Mouse (Mus musculus) right cerebral cortex, postnatal 4 days (tissue): Measurements from ENCODE around the gene Tcp1.
"Not testable (repeated sequence)": the region's sequence is repeated elsewhere in the genome, so short reads cannot be mapped to it uniquely, and the experiment has no call there.

ENCODE experiments used
- DNase-seq: peaks from one replicate; pipeline ENCODE4 v3.0.0-alpha.2; 2022

Gene Tcp1

DNA sequence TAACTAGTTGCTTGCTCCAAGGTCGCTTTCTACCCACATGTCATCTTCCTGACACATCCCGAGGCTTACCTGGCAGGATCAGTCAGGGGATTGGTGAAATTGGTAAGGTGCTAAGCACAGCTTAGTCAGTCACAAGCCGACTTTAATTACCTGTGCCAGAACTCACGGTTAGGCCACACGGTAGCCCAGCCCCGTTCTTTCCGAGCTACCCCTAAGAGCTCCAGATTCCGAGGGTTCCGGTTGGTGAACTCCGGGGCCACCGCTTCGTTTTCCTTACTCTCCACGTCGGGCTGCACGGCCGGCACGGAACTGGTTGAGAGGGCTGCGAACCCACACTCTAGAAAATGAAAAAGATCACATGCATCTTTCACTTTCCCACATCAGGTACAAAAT is at the start of gene Tcp1:
TSS of gene Tcp1 (plus strand) at position 214 of the 393 bp plus-strand sequence.
- no peak for DNase-seq

DNA sequence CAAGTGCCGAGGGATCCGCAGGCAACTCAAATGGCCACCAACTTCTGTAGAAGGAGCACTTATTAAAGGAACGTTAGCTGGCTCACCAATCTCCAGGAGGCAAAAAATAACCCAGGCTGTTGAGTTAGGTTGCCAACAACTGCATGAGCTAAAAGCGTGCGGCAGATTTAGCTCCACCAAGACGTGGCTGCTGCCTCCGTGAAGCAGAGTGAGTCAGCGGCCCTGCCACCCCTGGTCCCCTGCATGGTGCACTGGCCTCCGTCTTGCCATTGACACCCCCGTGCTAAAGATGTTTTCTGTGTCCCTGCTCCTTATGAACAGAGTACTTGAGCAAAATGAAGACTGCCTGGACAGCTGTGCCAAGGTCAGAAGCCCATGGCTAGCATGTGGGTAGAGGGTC is 48.6 kb upstream of the Tcp1 start:
- DNase-seq, result no peak

DNA sequence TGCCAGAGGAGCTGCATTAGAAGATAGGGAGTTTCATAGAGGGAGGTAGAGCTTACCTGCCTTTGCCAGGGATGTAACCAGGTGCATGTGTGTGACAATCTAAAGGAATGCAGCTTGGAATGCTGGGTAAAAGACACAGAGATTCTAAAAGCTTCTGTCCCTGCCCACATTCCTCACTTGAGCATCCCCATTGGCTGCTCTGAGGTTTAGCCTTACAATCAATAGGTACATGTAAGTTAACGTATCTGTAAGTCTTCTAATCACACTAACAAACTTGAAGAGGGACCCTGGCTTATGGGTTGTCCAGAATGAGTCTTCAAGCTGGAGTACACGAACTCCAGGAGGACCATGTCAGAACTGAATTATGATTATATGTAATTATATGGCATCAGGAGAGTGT is 47.5 kb upstream of the Tcp1 start, which contains the start of gene Mas1:
TSS of gene Mas1 (minus strand) at position 101 of the 400 bp plus-strand sequence.
- no peak for DNase-seq

DNA sequence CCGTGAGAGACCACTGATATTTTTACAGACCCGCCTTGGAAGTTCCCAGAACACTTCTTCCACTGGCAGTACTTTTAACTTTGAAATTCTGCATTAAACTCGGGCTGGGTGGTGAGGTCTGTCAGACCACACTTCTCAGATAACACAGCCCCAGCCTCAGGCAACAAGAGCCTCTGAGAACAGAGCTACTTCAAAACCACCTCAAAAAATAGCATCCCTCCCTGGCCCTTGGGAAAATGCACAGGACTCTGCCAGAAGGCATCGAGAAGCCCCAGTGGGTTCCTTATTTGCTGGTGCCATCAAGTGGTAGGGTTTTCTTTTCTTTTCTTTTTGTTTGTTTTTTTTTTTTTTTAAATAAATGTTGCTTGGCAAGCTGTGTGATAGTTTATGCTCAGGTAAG is 46.9 kb upstream of the Tcp1 start:
- no peak for DNase-seq

DNA sequence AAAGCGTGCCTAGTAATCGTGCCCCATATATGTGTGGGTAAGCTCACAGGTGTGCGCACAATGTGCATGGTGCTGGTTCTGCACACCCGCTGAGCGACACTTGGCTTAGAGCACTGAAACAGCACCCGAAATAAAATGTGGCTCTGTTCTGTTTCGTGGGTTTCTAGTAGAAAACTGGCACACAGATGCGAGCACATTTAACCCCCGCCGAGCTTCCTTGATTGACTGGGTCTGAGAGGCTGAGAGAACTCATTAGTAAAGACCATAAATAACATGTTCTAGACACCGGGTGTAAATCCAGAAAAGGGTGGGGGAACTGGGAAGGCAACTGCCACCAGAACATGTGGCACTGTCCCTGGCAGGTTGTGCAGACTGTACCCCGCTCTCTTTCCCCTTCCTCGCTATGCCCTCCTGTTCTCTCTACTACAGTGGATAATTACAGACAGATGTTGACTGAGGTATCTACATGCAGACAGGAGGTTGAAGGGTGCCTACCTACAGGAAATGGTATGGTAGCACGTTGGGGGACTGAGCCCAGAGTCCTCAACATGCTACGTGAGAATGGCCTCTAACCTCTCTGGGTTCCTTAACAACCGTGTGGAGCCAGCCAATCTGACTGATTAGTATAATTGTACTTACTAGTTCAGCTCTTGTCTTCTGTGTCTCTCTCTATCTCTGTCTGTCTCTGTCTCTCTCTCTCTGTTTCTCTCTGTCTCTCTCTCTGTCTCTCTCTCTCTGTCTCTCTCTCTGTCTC is 43.0 kb upstream of the Tcp1 start:
- DNase-seq, result no peak

DNA sequence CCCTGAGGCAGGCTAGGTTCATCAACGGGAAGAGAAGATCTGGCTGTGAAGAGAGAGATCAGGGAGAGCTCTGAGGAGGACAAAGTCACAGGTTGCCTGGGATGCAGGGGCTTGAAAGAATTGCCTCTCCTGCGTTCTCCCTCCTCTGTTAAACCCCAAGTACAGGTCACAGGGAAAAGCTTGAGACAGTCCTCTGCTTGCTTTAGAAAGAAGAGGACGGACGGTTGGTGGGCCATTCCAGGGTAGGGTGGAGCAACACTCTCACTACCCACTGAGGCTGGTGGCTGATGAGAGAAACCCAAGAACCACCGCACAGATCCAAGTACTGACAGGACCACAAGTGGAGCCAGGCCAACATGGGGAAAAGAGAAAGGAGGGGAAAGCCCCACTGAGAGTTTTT is 39.8 kb upstream of the Tcp1 start, which contains the start of gene Mrgprh:
TSS of gene Mrgprh (plus strand) at position 301 of the 400 bp plus-strand sequence.
- no peak for DNase-seq

DNA sequence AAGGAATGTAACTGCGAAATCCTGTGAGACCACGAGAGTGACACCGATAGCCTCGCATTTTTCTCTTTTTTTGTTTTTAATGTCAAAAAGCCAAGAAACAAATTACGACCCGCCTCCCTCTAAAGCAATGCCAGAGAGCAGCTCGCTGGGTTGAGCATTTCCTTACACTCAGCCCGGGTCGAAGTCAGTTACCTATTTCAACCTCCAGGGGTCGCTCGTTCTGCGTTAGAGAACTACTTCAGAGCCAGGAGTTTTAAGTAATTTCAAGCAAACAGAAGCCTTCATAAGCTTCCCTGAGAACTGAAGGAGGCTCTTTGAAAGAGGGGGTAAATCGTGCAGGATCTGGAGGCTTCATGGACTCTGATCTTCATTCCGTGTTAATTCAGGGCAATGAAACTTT is 35.3 kb upstream of the Tcp1 start:
- DNase-seq, result peak; percentile 80

DNA sequence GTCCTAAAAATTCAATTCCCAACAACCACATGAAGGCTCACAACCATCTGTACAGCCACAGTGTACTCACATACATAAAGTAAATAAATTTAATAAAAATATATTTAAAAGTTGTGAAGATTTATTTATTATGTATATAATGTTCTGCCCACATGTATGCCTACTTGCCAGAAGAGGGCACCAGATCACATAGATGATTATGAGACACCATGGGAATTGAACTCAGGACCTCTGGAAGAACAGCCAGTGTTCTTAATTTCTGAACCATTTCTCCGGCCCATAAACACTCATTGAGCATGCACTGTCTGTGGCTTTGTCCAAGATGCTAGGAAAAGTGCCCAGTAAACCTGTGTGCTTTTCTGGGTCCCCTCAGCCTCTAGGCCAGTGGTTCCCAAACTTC is 34.3 kb upstream of the Tcp1 start:
- DNase-seq, result no peak

DNA sequence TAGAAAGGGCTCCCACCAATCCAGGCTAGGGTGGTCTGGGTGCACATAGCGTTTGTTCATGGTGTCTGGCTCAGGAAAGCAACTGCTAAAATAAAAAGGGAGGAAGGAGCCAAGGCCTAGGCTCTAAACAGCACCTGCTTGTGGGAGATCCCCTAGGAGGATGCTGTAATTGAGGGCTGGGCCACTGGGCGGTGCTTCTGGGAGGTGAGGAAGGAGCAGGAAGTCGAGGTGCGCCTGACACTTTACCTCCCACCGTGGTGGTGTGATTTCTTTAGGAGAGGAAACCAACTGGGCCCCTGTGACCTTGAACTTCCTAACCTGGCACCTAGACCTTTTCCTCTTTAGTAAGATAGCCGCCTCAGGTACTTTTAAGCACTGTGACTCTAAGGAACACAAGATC is 28.9 kb upstream of the Tcp1 start:
- DNase-seq, result no peak

DNA sequence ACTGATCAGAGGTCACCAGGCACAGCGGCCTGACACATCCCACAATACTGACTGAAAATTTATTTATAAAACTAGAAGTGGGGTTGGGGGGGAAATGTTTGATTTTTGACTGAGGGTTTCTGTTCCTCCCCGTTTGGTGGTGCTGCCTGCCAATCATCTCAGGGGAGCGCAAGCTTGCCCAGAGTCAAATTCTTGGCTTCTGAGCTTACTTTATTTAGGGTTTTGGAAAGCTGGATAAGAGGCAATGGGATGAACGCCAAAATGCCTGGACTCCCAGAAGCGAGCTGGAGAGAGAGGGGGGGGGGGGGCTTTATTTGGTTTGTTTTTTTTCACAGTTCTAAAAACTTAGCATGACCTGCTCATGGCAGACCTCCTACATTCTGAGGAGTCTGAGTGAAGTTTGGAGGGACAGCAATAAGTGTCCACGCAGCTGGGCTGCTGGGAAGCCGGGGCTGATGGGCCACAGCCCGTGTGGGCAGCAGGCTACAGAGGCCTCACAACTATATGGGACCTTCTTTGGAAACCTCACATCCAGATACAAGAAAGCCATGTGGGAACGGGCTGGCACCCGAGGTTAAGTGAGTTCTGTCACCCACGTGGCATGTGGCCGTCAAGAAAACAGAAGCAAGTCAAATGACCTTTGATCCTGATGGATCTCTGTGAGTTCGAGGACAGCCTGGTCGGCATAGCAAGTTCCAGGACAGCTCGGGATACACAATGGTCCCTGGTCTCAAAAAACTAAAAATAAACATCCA is 28.3 kb upstream of the Tcp1 start:
- no peak for DNase-seq

DNA sequence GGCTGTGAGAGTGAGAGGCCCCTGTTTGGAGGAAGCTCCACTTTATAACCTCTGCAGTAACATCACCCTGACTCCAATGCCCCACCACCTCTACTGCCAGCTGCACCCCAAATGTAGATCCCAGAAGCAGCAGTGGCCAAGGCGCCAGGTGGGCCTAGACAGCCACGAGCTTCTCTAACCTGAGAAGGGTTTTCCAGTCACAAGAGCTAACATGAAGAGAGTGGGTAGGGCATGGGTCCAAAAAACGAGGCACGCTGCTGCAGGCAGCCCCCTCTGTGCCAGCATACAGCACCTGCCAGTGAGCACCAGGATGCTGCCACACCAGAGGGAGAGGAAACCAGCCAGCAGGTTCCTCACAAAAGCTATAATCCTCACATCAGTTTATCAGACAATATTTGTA is 24.4 kb upstream of the Tcp1 start:
- DNase-seq, result no peak

DNA sequence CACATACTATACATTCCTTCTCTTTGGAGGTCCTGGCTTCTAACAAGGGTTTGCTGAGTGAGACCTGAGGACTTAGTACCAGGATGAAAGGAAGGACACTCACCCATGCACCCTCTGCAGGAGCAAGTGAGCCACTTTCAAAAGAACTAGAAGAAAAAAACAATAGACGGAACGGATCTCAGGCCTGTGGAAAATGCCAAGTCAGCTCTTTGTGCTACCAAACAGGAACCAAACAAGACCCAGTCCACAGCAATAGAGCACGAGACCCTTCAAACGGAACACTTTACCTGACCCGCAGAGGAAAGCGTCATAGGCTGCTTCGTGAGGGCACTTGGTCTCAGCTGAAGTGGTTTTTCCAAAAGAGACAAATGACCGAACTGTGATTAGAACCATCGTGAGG is 23.5 kb upstream of the Tcp1 start:
- no peak for DNase-seq

DNA sequence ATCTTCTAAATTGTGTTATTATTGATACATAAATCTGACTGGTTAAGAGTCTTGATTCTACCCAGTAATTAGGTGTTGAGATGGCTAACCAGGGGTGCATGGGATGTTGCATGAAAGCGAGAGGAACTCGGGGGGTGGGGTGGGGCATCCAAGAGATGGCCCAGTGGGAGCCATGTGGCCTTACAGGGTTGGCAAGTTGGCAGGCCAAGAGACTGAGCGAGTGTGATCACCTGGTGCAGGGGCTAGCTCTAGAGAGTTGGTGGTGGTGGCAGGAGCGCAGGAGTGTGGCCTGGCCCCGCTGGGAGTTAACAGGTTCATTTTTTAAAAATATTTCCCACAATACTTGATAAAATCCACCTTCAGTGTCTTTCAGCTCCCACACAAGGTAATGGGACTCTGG is 17.8 kb upstream of the Tcp1 start:
- DNase-seq, result no peak

DNA sequence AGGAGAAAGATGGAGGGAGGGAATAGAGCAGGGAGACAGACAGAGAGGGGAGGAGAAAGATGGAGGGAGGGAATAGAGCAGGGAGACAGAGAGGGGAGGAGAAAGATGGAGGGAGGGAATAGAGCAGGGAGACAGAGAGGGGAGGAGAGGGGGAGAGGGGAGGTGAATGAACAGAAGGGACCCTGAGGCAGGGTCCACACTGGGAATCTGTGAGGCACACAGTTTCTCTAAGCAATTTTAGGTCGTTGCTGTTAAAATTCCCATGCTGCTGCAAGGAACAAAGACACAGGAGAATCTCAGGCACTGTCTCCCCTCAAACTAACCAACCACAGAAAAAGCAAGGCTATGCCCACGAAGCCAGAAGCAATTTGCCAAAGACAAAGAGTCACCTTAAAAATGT is 16.9 kb upstream of the Tcp1 start:
- DNase-seq, result not testable (repeated sequence)

DNA sequence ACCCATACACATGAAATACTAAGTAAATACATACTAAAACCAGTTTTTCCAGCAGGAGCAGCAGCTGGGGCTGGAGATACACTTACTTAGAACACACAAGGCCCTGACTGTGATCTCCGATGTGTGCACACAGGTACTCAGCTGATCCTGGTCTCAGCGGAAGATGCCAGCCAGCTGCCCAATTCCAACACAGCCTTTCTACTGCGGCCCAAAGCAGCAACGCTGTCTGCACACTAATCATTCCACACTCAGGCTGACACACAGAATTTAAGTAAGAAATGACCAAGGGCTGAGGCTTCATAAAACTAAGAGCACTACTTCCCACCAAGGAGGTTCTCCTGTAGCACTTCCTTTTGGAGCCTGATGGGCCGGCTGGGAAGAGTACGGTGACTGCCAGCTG is 13.2 kb upstream of the Tcp1 start:
- DNase-seq, result no peak

DNA sequence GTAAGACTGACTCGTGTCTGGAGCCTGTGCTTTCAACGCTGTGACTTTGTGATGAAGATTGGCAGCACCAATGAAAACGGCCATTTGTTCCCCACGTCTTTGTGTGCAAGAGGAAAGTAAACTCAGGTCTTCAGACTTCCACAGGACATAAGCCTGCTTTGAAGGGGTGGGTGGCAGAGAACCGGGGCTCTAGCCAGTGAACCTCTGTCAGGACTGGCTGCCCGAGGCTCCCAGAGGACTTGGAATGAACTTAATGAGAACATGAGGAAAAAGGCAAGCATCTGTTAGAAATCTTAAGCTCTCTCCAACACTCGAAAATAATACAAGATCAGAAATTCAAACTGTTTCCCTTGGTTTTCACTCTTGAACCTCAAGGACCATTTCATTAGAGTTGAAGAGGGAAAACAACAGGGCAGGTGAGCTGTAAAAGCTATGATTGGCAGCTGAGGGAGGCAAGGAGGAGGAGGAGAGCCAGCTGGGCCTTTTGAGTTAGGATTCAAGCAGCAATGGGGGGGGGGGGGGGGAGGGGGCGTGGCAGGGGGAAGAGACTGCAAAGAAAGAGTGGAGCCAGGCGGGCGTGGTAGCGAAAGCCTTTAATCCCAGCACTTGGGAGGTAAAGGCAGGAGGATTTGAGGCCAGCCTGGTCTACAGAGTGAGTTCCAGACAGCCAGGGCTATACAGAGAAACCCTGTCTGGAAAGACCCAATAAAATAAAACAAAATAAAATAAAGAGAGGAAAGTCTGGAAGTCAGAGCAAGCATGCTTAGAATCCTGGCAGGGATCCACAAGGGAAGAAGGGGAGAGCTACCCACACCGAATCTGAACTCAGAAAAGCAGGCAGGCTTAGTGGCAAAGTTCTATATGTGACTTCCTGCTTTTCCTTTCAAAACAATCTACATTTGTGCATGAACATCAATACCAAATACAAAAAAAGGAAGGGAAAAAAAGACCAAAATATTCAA is 11.8 kb upstream of the Tcp1 start:
- DNase-seq, result no peak

DNA sequence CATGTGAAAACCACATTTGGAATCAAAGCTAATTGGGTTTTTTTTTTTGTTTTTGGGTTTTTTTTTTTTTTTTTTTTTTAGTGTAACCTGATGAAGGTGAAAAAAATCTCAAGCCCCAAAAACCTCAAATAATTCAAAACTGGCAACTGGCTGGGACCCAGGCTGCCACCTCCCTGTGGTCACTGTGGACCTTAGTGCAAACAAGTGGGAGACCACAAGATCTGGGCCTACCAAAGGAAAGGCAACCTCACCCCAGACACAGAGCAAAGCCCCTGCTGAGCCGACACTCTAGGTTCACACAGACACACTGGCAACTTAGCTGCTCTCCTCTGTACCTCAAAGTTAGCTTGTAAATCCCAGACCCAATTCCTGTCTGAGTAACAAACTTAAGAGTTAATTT is 11.2 kb upstream of the Tcp1 start:
- DNase-seq, result no peak

DNA sequence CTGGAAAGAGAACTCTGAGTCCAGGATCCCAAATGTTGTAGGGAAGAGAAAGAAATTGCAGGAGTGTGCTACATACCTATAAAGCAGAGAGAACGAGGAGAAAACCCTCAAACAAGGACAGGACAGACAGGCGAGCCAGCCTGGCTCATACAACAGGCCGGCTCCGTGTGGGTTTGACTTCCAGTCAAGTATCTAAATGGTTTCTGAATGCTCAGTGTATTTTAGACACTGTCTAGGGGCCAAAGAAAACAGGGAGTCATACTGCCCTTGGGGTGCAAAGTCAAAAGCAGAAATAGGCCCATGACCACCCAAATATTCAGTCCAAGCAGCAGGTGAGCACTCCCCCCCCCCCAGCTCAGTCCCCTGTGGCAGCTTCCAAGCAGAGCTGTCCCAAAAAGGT is 9.7 kb upstream of the Tcp1 start:
- DNase-seq, result no peak

DNA sequence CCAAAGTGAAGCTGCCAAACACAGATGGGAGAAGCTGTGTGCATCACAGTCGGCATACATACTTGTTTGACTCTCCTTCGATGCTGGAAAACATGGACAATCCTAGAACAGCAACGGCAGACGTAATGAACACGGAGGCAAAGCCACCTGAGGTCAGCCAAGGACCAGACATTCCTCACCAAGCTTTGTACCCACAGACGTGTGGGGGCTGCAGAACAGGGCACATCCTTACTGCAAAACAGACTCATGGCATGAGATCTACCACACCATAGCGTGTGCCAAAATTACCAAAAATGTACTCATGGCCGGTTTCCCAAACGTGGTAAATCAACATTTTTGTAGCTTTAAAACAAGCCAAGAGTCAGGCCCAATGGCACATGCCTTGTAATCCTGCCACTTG is 9.1 kb upstream of the Tcp1 start:
- DNase-seq, result no peak

DNA sequence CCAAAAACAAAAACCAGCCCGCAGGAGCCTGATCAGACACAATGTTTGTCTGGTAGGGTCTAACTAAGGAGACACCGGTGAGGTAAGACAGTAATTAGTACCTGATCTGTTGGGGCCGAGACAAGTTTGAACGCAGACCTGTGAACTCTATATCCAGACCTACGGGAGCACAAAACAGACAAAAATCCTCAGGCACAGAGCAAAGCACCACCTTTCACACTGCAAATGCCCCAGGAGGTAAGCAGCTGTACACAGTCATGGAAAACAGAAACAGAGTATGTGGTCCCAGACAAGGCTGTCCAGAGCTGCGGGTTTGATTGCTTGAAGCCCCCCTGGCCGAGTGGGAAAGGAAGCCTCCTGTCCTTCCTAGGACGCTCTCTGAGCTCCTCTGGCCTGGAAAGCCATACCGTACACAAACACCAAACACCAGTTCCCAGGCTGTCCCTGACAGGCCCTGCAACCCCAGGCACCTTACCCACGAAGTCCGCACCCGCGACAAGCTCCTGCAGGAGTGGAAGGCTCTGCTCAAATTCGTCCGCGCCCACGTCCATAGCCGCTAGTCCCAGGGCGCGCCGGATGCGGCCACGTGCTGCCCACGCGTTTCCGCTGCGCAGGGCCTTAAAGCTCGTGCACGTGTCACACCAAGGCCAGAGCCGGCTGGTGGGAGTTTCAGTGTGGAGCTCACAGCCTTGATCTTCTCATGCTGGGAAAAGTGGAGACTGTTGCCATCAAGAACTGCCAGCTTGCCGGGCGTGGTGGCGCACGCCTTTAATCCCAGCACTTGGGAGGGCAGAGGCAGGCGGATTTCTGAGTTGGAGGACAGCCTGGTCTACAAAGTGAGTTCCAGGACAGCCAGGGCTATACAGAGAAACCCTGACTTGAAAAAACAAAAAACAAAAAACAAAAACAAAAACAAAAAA is 5.9 kb upstream of the Tcp1 start, which contains the start of gene Pnldc1:
TSS of gene Pnldc1 (minus strand) at position 870 of the 920 bp plus-strand sequence.
- DNase-seq, result no peak

DNA sequence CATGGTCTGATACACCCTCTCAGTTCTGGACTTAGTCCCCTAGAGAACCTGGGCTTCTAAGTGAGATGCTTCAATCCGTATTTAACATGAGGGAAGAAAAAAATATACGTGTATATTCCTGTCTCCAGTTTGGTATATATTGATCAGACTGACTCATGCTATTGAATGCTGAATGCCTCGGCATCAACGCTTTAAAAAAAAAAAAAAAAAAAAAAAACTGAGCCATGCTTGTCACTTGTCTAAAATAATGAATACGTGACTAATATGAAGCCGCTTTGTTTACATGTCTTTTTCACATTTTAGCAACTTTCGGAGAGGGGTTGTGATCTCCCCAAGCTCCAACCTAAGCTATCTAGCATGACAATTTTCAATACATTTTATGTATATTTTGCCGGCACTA is 5.1 kb upstream of the Tcp1 start:
- no peak for DNase-seq
